Mouse (Mus musculus) c-Kit-positive CD71-positive TER-119-positive erythroid progenitor cells, embryonic 14.5 days (primary cell): Measurements from ENCODE around the gene Hoxd13.

Experiments
- DNase-seq: peaks from one replicate; pipeline ENCODE4 v3.0.0-alpha.2; 2013; ENCODE audit warnings: low spot score

Hoxd13 gene

GRCm38 (mm10) chr2:74680561-74681398 is 12.7 kb downstream of the Hoxd13 start:
- no peak for DNase-seq

GRCm38 (mm10) chr2:74681594-74682531 is 13.8 kb downstream of the Hoxd13 start:
- no peak for DNase-seq

GRCm38 (mm10) chr2:74682796-74683195 is 14.7 kb downstream of the Hoxd13 start:
- DNase-seq, result no peak

- DNase-seq, result no peak
Measured at GRCm38 (mm10) chr2:74683471-74683951, 15.4 kb downstream of the Hoxd13 start.

- DNase-seq, result no peak
Measured at GRCm38 (mm10) chr2:74684106-74684505, 16.0 kb downstream of the Hoxd13 start.

GRCm38 (mm10) chr2:74685059-74685603 is 17.0 kb downstream of the Hoxd13 start:
- no peak for DNase-seq

GRCm38 (mm10) chr2:74686301-74686987 is 18.3 kb downstream of the Hoxd13 start:
- DNase-seq, result peak; percentile 15

- DNase-seq, result no peak
Measured at GRCm38 (mm10) chr2:74686988-74687697, 19.0 kb downstream of the Hoxd13 start.

- DNase-seq, result no peak
Measured at GRCm38 (mm10) chr2:74687698-74688555, 19.8 kb downstream of the Hoxd13 start.

GRCm38 (mm10) chr2:74688795-74689573 is 20.9 kb downstream of the Hoxd13 start:
- no peak for DNase-seq

GRCm38 (mm10) chr2:74689574-74690337 is 21.6 kb downstream of the Hoxd13 start:
- no peak for DNase-seq

GRCm38 (mm10) chr2:74690338-74690716 is 22.2 kb downstream of the Hoxd13 start:
- no peak for DNase-seq

- no peak for DNase-seq
Measured at GRCm38 (mm10) chr2:74691022-74691951, 23.2 kb downstream of the Hoxd13 start, which contains the start of gene Hoxd10. Hoxd10 (plus strand) TSS chr2:74691924.

- DNase-seq, result no peak
Measured at GRCm38 (mm10) chr2:74691995-74692807, 24.1 kb downstream of the Hoxd13 start.

GRCm38 (mm10) chr2:74692808-74693431 is 24.8 kb downstream of the Hoxd13 start:
- DNase-seq, result no peak

- no peak for DNase-seq
Measured at GRCm38 (mm10) chr2:74693432-74693827, 25.3 kb downstream of the Hoxd13 start.
